Mouse (Mus musculus): ENCODE measurements at regions not wholly inside any gene's neighbourhood (a gene's known extent, or its start where the extent isn't known, plus 50 kb on each side); places are given as distances from the start of the nearest gene placed in this dataset.
A peak's percentile ranks its signal among the peaks of the same experiment; 100 is the strongest.
"Not testable (repeated sequence)": the region's sequence is repeated elsewhere in the genome, so short reads cannot be mapped to it uniquely, and the experiment has no call there.

GRCm38 (mm10) chr12:45287759-45288158 lies 213.2 kb upstream of the Stxbp6 start:
- no peak for ATAC-seq (ENCODE audit: low TSS enrichment)

- no peak for ATAC-seq (ENCODE audit: low TSS enrichment)
These were observed 181.8 kb upstream of the Stxbp6 start for GRCm38 (mm10) chr12:45256309-45256708.

DNA sequence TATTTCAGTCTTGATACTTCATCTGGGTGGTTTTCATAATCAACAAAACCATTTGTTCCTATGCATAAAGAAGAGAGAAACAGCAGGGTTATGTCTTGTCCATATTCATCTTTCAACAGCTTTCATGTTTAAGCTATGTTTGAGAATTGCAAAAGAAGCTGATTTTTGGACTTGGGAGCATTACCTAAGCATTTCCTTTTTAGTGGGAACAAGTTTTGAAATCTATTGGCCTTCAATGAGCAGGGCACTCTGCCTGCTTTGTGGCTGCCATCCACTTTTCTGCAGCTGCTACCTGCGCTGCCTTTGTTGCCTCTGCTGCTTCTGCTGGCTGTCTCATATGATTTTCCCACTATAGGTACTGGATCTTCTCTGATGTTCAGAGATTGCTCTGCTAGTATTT lies 136.6 kb upstream of the Stxbp6 start:
- no peak for ATAC-seq (ENCODE audit: low TSS enrichment)

- ATAC-seq (ENCODE audit: low TSS enrichment) = no peak
These were observed 120.9 kb upstream of the Stxbp6 start for GRCm38 (mm10) chr12:45195304-45195920.

DNA sequence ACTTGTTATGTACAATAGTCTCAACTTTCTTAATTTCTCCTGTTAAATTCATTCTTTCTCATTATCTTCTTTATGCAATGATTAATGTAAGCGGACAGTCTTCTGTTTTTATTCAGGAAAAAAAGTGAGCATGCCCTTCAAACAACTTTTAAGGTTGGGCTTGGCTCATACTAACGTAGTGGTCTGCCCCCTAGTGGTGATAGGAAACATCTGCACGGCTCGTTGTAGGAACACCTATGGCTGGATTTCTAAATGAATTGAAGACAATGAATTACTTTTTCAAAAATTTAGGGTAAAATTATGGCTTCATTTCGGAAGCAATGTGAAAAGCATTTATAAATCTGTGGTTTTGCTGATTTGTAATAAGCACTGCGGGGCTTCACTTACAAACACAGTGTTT lies 112.6 kb upstream of the Stxbp6 start:
- 0 out of 2 replicates have a peak, but pooled peaks have one; percentile 69 for ATAC-seq (ENCODE audit: low TSS enrichment)

GRCm38 (mm10) chr12:45184510-45184909 lies 110.0 kb upstream of the Stxbp6 start:
- no peak for ATAC-seq (ENCODE audit: low TSS enrichment)

GRCm38 (mm10) chr12:45177454-45177853 lies 102.9 kb upstream of the Stxbp6 start:
- peak; percentile 95 for ATAC-seq (ENCODE audit: low TSS enrichment)

- ATAC-seq (ENCODE audit: low TSS enrichment) = not testable (repeated sequence)
These were observed 100.8 kb upstream of the Stxbp6 start for GRCm38 (mm10) chr12:45175259-45175658.

GRCm38 (mm10) chr12:45171927-45172642 lies 97.6 kb upstream of the Stxbp6 start:
- peak; percentile 99 for ATAC-seq (ENCODE audit: low TSS enrichment)

GRCm38 (mm10) chr12:45162011-45162410 lies 87.5 kb upstream of the Stxbp6 start:
- peak; percentile 79; the same call in 1 of the 2 replicates for ATAC-seq (ENCODE audit: low TSS enrichment)

DNA sequence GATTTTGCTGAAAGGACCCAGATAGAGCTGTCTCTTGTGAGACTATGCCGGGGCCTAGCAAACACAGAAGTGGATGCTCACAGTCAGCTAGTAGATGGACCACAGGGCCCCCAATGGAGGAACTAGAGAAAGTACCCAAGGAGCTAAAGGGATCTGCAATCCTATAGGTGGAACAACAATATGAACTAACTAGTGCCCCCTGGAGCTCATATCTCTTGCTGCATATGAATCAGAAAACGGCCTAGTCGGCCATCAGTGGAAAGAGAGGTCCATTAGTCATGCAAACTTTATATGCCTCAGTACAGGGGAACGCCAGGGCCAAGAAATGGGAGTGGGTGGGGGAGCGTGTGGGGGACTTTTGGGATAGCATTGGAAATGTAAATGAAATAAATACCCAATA lies 87.1 kb upstream of the Stxbp6 start:
- not testable (repeated sequence) for ATAC-seq (ENCODE audit: low TSS enrichment)

GRCm38 (mm10) chr12:45158986-45159385 lies 84.5 kb upstream of the Stxbp6 start:
- no peak for ATAC-seq (ENCODE audit: low TSS enrichment)

DNA sequence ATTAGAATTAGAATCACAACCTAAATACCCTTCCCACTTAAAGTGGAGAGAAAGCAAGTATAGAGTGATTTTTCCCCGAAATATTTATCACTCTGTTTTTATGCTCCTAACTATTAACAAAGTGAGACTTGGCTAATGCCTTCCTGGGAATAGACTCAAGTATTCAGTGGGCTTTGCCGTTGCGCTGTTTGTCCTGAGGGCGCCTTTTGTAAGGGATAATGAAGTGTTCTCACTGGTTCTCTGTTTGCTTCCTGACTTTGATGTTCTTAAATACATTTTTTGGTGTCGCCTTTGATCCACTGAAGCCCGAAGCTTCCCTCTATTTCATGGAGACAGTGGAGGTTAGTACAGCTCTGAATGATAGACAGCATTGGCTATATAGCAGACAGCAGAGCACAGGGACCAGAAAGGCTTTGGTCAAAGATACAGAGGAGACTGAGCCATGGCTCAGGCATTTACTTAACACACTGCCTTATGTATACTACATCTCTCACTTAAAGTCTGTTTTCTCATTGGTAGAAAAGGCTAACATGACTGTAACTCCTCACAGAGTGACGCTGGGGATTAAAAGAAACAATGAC lies 63.0 kb upstream of the Stxbp6 start:
- no peak for ATAC-seq (ENCODE audit: low TSS enrichment)

DNA sequence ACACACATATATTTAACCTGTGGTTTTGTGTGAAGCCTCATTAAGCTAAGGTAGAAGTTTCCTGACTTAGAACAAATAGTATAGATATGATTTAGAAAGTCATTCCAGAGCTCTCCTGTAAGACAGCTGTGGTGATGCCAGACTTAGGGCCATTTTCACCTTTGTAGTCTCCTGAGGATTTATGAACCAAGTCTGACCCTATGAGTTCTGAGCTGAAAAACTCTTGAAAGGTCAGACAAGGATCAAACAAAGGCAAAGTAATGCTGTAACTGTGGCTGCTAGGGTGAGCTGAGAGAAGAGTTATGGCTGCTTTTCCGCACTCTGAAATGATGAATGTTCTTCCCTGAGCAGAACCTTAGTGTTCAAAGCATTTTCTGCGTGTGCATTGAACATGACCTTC lies 58.9 kb upstream of the Stxbp6 start:
- ATAC-seq (ENCODE audit: low TSS enrichment) = no peak

DNA sequence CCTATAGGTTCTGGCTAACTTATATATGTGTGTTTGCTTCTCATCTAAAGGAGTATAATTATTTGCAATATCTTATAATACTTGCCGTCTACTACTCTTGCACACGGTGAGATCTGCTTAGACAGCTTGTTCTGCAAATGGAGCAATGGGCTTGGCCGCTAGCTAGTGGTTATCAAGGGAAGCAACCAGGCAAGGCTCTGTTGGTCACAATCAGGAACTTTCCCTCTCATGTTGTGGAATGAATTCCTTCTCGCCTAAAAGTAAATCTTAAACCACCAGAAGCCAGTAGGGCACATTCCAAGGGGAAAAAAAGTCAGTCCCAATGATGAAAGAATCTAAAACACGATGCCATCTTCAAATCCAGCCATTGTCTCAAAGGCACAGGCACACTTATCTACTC lies 56.6 kb upstream of the Stxbp6 start:
- no peak for ATAC-seq (ENCODE audit: low TSS enrichment)

- ATAC-seq (ENCODE audit: low TSS enrichment) = 0 out of 2 replicates have a peak, but pooled peaks have one; percentile 28
These were observed 51.4 kb upstream of the Stxbp6 start for GRCm38 (mm10) chr12:45125866-45126265.

All from frontal cortex, adult (tissue).